Mouse (Mus musculus) cerebellum, postnatal 25 days (tissue): ENCODE data around the gene Nbea.
A peak's percentile ranks its signal among the peaks of the same experiment; 100 is the strongest.

Experiments
- DNase-seq, 2 experiments: peaks; one replicate each; pipeline ENCODE4 v3.0.0; 2021; ENCODE audit warnings: mixed read lengths in 2 of 2

Nbea gene

GRCm38 (mm10) chr3:56183159-56184133 is at the start of gene Nbea:
Gene Nbea, minus strand, starts transcription at chr3:56183701.
- peak; percentile 97 to 98 for DNase-seq

- no peak for DNase-seq
Observed at GRCm38 (mm10) chr3:56229283-56229682, 45.8 kb upstream of the Nbea start.

DNA sequence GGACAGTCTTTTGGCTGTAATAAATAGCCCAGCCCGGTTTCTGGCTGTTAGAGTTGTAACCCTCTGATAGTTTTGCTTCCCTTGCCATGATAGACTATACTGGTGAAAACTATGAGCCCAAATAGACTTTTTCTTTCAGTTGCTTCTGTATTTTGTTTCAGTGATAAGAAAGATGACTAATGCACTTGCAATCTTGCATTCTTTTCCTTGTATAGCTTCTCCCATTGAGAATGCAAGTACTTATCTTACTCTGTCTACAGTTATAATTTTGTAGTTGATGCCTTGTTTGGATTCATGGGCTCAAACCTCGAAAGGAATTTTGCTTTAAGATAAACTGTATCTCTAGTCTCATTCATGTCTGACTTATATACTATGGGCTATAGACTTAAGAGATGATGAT is 32.5 kb upstream of the Nbea start:
- no peak for DNase-seq

- no peak for DNase-seq
Observed at GRCm38 (mm10) chr3:56203968-56204367, 20.5 kb upstream of the Nbea start.

GRCm38 (mm10) chr3:56188238-56188637 is 4.7 kb upstream of the Nbea start:
- DNase-seq, result no peak

DNA sequence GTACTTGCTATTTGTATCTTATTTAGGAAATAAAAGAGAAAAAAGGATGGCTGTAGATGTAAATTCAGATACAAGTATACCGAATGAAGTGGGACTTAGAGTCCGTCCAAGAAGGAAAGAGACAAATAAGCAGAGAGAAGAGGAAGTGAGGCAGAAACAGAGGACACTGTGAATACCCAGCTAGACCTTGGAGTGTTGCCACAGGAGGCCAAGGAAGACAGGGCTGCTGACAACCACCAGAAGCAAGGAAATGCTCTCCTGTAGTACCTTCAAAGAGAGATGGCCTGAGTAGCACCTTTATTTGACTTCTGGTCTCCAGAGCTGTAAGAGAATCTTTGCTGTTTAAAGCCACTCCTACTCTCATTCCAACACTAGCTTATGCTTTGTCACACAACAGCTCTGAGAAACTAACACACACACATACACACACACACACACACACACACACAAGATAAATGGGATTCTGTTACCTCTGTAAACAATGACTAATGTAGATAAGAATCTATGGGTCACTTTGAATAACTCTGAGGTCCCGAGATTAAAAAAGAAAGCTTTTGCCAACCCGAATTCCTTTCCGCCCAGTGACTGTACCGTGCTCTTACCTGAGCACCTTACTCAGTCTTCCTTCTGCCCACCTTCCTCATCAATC is 3.8 kb upstream of the Nbea start:
- peak in 1 of 2 experiments; percentile 20 for DNase-seq

- peak in 1 of 2 experiments; percentile 70 for DNase-seq
Observed at GRCm38 (mm10) chr3:56182371-56183158, 936 bp downstream of the Nbea start.

- no peak for DNase-seq
Observed at GRCm38 (mm10) chr3:56181991-56182370, 1.5 kb downstream of the Nbea start.

DNA sequence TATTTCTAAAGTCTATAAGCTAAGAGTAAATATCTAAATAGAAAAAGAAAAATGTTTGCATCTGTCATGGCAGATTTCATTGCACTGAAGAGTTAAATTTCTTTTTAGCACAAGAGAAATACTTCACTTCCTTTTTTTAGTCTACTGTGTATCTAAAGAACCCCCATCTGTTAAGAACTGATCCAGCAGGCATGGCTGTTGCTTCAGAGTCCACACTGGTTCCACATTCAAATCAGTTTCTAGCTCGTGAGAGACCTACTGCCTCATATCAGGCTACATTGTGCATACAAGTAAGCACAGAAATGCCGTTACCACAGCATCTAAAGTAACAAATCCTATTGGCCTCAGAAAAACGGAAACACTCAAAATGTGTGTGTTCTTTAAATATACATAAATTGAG is 2.5 kb downstream of the Nbea start:
- no peak for DNase-seq

- no peak for DNase-seq
Observed at GRCm38 (mm10) chr3:56157864-56158263, 25.6 kb downstream of the Nbea start.

DNA sequence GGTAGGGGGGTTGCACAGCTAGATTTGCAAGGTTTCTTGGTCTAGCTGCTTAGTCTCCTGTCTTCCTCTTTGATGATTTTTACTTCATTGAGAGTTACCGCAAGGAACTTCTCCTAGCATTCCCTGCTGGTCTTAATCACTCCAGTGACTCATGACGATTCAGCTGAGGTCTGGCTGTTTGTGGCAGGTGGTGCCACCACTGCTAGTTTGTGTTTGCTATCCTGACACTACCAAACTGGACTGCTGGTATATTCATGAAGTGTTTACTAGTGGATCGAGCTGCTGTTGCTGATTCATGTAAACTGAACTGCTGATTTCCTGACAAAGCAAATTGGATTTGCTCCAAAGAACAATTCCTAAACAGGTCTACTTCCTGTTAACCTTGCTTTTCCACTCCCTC is 56.8 kb downstream of the Nbea start:
- DNase-seq, result no peak

- no peak for DNase-seq
Observed at GRCm38 (mm10) chr3:56116647-56117046, 66.9 kb downstream of the Nbea start.

GRCm38 (mm10) chr3:56108101-56108500 is 75.4 kb downstream of the Nbea start:
- no peak for DNase-seq

DNA sequence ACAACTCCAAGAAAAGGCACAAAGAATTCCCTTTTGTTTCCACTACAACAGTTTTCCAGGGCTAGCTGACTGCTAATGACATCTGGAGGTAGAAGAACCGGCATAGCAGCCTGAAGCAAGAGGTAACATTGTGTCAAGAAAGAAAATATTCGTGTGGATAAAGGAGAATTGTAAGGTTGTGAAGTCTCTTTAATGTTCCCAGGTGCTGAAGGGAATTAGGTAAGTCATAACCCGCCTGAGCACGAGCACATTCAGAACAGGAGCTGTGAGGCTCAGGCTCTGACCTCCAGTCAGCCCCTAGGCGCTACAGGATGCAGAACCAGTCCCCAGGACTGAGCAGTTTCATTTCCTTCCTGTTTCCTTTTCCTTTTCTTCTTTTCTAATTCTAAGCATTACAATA is 86.4 kb downstream of the Nbea start:
- peak in 1 of 2 experiments; percentile 9 for DNase-seq

GRCm38 (mm10) chr3:56079015-56079612 is 104.4 kb downstream of the Nbea start:
- peak in 1 of 2 experiments; percentile 36 for DNase-seq

DNA sequence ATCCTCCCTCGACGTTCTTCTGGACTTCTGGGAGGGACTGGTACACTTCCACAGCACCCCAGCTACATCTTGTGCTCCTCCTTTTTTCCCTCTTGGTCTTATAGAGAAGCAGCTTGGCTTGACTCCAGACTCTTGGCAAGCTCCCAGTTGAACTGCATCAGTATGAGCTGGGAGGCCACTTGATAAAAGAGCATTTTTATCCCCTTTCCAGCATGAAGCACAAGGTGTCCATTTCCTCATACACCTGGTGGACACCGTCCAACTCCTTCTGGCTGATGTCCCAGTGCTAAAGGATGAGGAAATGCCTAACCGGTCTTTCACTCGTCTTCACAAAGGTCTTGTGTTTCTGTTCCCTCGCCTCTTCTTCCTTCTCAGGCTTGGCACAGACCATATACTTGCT is 115.7 kb downstream of the Nbea start:
- DNase-seq, result peak; percentile 63 to 82

DNA sequence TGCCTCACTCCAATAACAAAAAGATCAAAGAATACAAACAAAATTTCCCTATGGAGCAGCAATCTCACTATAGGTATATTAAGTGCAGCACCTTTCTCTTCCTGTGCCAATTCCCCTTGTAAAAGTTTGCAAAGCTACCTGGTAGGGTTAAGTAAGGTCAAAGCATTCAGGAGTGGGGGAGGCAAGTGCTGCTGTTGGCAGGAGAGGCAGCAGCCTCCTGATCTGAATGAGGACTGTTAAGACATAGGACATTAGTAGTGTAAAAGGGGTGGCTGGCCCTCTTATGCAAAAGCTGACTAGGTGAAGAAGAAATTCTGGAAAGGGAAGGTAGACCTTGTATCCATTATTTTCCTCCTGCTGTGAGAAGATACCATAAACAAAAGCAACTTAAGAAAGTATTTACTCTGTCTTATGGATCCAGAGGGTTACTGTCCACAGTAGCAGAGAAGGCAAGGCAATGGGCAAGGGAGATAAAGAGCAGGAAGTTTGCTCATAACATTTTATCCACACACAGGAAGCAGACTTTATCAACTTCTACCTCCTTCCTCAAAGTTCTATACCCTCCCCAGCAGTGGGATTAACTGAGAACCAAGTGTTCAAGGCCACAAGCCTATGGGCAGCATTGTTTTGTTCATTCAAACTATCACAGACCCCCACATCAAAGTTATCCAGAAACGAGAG is 117.0 kb downstream of the Nbea start:
- no peak for DNase-seq

- no peak for DNase-seq
Observed at GRCm38 (mm10) chr3:56065234-56065633, 118.3 kb downstream of the Nbea start.

DNA sequence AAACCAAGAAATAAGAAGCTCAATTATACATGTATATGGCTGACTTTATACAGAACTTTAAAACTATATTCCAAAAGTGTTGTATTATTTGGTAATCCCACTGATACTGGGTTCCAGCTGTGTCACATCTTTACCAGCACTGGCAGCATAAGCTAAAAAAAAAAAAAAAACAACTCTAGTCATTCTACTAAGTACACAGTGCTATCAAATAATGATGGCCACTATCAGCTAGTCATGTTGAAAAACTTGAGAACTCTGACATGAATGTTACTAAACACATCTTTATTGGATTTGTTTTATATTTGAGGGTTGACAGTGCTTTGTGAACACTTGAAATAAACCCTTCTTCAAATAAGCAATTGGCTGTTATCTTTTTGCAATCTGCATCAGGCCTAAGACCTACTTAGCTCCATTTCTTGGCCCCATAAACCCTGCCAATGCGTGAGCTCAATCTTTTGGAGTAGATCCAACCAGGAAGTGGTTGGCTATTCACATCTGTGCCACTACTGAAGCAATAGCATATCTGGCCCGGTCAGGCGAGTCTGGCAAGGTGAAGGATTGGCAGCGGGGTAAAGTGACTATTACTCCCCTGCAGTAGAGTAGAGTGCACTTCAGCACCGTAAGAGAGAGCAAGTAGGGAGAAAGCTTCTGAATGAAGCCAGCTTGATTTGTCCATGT is 137.7 kb downstream of the Nbea start:
- DNase-seq, result no peak

DNA sequence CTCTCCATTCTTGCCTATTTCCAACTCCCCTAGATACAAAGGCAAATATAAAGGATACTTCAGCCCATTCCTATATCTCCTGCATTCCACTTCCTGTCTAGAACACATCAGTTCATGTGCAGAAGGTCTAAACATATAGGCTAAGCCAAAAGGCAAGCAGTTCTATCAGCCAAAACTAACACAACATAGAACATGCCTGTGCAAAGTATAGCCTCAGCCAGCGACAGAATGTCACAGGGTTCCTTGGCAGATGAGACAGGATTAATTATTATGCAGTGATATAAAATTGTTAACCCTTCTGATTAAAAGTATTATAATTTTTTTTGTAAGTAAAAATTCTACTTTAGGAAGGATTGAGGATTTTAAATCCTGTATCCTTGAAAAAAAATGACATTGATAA is 140.4 kb downstream of the Nbea start:
- no peak for DNase-seq

DNA sequence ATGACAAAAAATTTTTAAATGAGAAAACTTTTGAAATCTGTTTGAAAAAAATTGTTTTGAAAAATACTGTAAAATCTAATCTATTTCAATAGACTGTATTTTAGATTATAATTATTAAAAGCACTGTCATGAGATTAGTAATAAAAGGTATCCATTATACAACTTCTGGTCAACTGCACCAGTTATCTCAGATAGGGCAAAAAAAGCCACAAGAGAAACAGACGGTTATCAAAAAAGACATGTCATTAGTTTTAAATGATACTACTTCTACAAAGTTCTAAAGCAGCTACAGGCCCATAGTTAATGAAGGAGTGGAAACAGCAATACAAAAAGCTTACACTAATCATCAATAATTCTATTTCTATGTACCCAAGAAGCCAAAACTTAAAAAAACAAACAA is 144.0 kb downstream of the Nbea start:
- DNase-seq, result no peak

- no peak for DNase-seq
Observed at GRCm38 (mm10) chr3:56034596-56034995, 148.9 kb downstream of the Nbea start.
